Mouse (Mus musculus) limb, embryonic 12.5 days (tissue): Measurements from ENCODE around the gene Ado. TPM values are rescaled to one million over a fixed set of nuclear protein-coding genes. Genes with fewer than 3 reads are reported as not detected.

ENCODE experiments used
- ATAC-seq: fragments of 200-750 bp; cut with Nextera tagmentation; 2 replicates; pipeline ENCODE4 v1.8.0; 2017; ENCODE audit warnings: low read depth, moderate TSS enrichment; ENCODE audit not compliant: insufficient number of reproducible peaks, insufficient read depth, low FRiP score, low TSS enrichment
- H3K27ac ChIP-seq: fragments of 300-500 bp; sonication (generic); 2 replicates; pipeline ENCODE4 v1.5.1; 2016; ENCODE audit warnings: mild to moderate bottlenecking, moderate library complexity
- H3K27me3 ChIP-seq: fragments of 300-500 bp; sonication (generic); 2 replicates; pipeline ENCODE4 v1.6.1; 2016; ENCODE audit warnings: mild to moderate bottlenecking, moderate library complexity
- H3K36me3 ChIP-seq: fragments of 300-500 bp; sonication (generic); 2 replicates; pipeline ENCODE4 v1.6.1; 2016; ENCODE audit warnings: mild to moderate bottlenecking, moderate library complexity
- H3K4me1 ChIP-seq: fragments of 300-500 bp; sonication (generic); replicated peaks from 2 replicates; pipeline ENCODE4 v1.6.1; 2016
- H3K4me2 ChIP-seq: fragments of 300-500 bp; sonication (generic); 2 replicates; pipeline ENCODE4 v1.6.1; 2016; ENCODE audit warnings: mild to moderate bottlenecking, moderate library complexity
- H3K4me3 ChIP-seq: fragments of 300-500 bp; sonication (generic); replicated peaks from 2 replicates; pipeline ENCODE4 v1.5.1; 2016; ENCODE audit warnings: mild to moderate bottlenecking
- H3K9ac ChIP-seq: fragments of 300-500 bp; sonication (generic); replicated peaks from 2 replicates; pipeline ENCODE4 v1.6.1; 2016; ENCODE audit warnings: mild to moderate bottlenecking, moderate library complexity
- H3K9me3 ChIP-seq: fragments of 300-500 bp; sonication (generic); 2 replicates; pipeline ENCODE4 v1.6.1; 2016; ENCODE audit warnings: mild to moderate bottlenecking, moderate library complexity
- WGBS: fragments of 180-500 bp; shearing (Covaris S2); methylation state at CpG from one replicate; pipeline ENCODE4 v1.1.7; 2016; 5-methylcytosine and 5-hydroxymethylcytosine counted together
- polyA plus RNA-seq: library from polyadenylated mRNA; unstranded; fragments of >200 nt; fragmentation: Nextera tagmentation; extraction: Ambion mirVana; gene quantifications from 2 replicates; pipeline ENCODE4 v1.2.1, GENCODE M21; 2016

Gene Ado
- polyA plus RNA-seq, 1 experiment from 2014 or later, result 80.9 TPM

GRCm38 (mm10) chr10:67497951-67498350, 50.8 kb downstream of the Ado start:
- ATAC-seq, result no peak
- no peaks in the 10 kb centered on the region for H3K9me3 ChIP-seq
- WGBS, result 93% methylated on average over 9 of the region's 9 CpGs
- no peak overlapping the region for H3K4me3 ChIP-seq
- no peak overlapping the region for H3K27ac ChIP-seq
- H3K4me2 ChIP-seq, result no peak overlapping the region
- H3K36me3 ChIP-seq, result no peaks in the 10 kb centered on the region
- no peaks in the 10 kb centered on the region for H3K4me1 ChIP-seq
- H3K9ac ChIP-seq, result no peak overlapping the region
- H3K27me3 ChIP-seq, result no peaks in the 10 kb centered on the region; the same call in 1 of the 2 replicates

GRCm38 (mm10) chr10:67497144-67497892, 51.4 kb downstream of the Ado start:
- Histone ChIP-seq H3K27ac (no peak overlapping the region), H3K4me3 (no peak overlapping the region), H3K9me3 (no peaks in the 10 kb centered on the region), H3K9ac (no peak overlapping the region), H3K4me1 (no peaks in the 10 kb centered on the region), H3K36me3 (no peaks in the 10 kb centered on the region), H3K4me2 (no peak overlapping the region), H3K27me3 (no peaks in the 10 kb centered on the region; the same call in 1 of the 2 replicates)
- no peak for ATAC-seq
- 88% methylated on average over 15 of the region's 15 CpGs for WGBS

Other genes with a start within 250 kb of the Ado start
- gene Egr2, start 13.5 kb downstream of the Ado start, polyA plus RNA-seq, result 0.19 and 0.24 TPM in 2 replicates